Mouse (Mus musculus) c-Kit-positive CD71-positive TER-119-positive erythroid progenitor cells, embryonic 14.5 days (primary cell): ENCODE measurements around the gene Tle4.

ENCODE experiments used
- DNase-seq: peaks from one replicate; pipeline ENCODE4 v3.0.0-alpha.2; 2013; ENCODE audit warnings: low spot score

Gene Tle4

DNA sequence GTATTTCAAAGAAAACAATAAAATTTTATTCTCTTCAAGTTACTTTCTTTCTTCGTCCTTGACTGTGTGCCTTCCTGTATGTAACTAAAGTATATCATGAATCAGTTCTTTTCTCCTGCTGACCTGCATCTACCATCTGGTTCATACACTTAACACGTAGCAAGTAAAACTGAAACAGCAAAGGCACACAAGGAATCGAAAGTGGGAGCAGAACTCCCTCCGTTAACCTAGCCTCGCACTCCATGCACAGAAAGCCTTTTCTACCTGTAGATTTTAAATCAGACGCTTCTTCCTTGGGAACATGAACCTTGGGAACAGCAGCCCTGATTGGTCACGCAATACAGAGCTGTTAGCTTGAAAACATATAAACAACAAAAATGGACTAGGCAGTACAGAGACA lies 78.7 kb downstream of the Tle4 start:
- DNase-seq: no peak

DNA sequence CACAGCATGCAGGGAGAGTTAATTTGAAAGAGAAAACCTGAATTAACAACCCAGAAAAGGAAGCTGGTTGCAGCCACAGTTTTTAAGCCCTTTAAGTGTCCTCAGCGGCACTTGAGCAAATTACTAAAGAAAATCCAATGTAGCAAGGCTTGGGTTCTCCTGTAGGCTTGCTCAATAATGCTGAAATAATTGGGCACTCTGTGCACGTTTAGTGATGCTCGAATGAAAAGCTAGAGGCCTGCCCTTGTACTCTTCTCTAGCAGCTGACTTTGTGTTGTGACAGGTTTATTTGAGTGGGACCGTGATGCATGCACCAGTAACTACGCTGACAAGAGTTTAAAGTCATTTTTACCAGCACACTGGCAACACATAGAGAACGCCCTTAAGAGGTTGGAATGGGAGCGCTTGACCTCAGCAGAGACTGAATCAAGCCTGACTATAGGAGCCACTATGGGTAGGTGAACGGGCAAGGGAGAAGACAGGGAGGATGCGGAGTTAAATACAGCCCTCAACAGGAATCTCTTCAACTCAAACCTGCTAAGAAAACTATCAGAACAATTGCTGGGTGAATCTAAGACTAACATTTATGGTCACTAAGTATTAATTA lies 79.3 kb downstream of the Tle4 start:
- no peak for DNase-seq

GRCm38 (mm10) chr19:14516420-14516819 lies 81.4 kb downstream of the Tle4 start:
- DNase-seq: no peak

DNA sequence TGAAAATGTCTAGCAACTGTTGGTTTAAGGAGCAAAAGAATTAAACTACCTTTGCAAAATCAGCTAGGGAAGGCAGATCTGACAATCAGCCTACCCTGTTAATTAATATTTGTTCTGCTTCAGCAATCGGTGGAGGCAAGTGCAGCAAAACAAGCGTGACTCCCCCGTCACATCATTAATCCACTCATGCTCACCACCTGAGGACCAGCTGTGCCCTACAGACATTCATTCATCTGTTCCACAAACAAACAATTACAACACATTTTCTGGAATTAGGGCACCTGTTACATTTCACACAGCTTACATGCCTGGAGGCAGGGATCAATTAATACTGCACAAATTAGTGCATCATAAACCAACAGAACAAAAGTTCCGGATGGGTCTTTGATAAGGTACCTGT lies 89.0 kb downstream of the Tle4 start:
- DNase-seq: no peak

DNA sequence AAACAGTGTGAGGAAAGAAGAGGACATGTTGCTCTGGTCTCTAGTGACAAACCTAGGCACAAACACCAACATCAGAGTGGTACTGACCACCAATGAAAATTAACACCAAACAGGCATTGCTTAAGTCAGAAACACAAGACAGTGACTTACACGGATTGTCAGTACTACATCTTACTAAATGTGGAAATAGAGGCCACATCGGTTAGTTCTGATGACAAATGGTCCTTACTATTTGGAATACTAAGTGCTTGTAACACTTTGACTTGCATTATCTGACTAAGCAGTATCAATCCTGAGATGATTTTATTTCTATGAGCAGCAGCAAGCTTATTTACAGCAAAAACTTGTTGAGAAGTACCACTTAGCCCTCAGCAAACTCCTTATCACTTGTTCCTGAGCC lies 89.9 kb downstream of the Tle4 start:
- DNase-seq: no peak

- no peak for DNase-seq
These were observed 90.8 kb downstream of the Tle4 start for GRCm38 (mm10) chr19:14506875-14507670.

DNA sequence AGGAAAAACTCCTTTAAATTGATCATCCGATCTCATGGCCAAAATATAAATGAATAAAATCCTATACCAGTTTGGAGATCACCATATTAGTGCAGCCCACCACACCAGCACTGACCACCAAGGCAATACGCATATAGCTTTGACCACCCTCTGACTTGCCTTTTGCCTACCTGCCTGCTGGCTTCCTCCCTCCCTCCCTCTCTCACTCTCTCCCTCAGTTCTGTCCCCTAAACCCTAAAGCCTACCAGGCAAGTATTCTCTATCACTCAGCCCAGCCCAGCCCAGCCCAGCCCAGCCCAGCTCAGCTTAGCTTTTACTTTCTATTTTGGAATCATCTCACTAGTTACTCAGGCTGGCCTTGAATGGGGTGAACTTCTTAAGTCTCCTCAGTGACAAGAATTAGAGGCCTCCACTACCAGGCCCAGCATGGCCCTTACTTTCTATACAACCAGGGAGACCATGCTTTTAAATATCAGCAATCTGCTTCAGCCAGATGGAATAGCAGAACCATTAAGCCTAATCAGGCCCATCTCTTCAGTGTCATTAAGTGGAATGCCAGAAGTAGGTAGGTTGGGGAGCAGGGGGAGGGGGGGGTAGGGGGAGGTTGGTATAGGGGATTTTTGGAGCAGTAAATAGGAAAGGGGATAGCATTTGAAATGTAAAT lies 91.8 kb downstream of the Tle4 start:
- no peak for DNase-seq

DNA sequence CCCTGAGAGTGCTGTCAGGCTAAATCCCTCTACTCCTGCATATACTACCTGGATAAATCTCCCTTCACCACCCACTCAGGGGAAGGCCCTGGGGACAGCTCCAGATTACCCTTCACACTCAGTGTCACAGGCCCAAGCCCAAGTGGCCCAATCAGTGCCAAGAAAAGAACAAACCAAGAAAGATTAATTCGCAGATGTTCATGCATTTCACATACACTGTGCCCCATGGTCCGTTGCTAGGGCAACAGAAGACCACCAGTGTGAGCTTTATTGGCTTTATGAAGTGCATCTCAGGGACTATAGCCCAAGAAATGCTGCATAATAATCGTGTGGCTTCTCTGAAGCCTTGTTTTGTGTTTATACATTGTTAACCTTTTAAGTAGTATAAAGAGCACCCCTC lies 92.5 kb downstream of the Tle4 start:
- DNase-seq: no peak

- no peak for DNase-seq
These were observed 94.0 kb downstream of the Tle4 start for GRCm38 (mm10) chr19:14503862-14504261.

GRCm38 (mm10) chr19:14502234-14502633 lies 95.6 kb downstream of the Tle4 start:
- DNase-seq: no peak

DNA sequence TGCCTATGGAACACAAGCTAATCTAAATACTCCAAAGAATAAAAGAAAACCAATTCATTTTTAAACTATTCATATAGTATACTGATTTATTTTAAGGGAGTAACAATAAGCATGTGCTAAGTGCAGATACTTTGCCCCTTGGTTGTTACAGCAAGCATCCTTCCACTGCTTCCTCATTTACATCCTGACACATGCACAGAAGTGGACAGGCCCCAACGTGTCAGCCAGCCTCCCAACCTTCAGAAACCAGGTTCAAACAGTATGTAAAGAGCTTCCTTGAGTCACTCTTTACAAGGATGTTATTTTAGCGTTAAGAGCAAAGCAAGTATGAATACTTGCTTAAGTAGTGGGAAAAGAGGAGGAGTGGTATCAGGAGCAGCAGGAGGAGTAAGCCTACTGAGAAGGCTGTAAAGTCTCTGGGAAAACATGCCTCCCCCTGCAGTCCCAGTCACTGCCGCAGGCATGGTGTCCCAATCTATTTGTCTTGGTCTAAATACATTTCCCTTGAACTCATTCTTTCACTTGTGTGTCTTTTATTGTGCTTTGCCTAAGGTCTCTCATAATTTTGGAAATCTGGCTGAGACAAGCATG lies 97.9 kb downstream of the Tle4 start:
- DNase-seq: no peak

- no peak for DNase-seq
These were observed 104.8 kb downstream of the Tle4 start for GRCm38 (mm10) chr19:14493047-14493446.

DNA sequence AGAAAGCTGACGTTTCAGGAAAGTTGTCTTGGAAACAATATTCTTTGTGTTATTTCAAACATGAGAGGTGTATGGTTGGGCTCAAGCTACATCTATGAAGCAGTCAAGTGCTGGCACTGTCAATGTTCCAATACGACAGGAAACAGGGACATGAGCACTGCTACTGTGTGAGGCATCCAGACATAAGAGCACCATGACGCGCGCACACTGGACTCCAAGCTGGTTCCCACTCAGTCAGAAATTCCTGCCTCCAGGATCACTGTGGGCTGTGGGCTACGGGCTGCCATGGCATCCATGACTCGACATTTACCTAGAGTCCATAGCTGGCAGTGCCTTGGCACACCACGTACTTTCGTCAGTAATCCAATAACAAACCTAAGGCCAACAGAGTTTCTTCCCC lies 110.7 kb downstream of the Tle4 start:
- no peak for DNase-seq

DNA sequence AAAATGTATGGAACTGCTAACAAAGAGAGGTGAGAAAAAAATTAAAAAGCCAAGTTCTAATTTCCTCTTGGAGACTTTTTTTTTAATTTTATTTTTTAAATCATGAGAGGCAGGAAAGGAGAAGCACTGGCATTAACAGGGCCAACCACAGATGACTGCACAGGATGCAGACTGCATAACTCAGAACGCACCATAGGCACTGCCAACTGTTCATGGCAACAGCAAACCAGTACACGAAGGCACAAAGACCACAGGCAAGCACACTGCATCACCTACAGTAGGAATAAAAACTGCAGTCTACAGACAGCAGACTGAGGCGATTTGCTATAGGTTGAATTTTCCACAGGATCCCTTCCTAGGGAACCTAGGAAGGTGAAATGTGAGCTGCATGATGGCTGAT lies 112.7 kb downstream of the Tle4 start:
- no peak for DNase-seq

DNA sequence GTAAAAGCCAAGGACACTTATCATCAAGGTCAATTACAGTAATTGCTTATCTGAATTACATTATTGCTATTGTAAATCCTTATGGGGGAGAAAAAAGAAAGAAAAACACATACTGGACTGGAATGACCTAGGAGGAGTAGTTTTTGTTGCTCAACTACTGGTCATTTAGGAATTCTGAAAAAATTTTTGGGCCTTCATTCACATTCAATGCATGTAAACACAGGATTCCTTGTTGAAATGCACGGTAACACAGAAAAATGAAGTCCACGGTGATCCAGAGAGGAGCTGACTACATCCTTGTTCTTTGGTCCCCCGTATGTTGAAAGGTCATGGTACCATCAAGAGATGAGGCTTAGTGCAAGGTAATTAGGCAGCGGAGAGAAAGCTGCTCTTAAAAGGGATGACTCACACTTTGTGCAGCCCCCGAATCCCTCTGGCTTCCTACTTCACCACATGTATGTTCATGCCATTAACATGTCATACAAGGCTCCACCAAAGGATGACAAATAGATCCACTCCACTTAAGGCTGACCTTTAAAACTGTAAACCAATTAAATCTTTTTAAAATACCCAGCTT lies 115.2 kb downstream of the Tle4 start:
- DNase-seq: no peak

DNA sequence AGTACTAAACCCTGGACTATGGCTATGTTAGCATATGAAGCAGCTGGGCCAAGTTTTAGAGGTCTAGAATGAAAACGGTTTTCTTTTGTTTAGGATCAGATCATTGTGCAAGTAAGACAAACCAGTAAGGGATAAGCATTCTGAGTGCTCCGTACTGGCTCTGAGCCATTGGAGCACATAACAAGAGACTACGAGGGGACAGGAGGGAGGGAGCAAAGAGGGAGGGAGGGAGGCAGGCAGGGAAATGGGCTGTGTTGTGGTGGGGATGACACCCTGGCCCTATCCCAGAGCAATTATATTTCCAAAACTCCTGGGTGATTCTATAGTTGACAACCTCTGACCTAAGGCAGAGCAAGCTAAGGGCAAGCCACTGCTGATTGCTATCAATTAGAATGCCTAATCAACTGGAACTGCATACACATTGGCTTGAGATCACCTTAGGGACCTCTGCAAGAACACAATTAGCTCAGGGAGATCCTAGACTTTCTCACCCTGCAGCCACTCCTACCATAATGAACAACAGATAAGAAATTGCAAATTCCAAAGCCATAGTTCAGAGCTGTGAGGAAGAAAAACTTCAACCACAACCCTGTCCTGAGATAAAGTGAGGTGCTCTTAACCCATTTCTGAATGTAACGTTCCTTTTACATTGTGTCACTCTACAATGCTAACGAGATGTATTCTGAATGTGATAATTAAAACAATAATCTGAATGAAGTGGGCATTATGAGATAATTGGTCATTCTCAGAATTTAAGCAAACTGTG lies 115.9 kb downstream of the Tle4 start:
- no peak for DNase-seq

GRCm38 (mm10) chr19:14479711-14480110 lies 118.1 kb downstream of the Tle4 start:
- no peak for DNase-seq

GRCm38 (mm10) chr19:14469325-14469724 lies 128.5 kb downstream of the Tle4 start:
- DNase-seq: no peak

DNA sequence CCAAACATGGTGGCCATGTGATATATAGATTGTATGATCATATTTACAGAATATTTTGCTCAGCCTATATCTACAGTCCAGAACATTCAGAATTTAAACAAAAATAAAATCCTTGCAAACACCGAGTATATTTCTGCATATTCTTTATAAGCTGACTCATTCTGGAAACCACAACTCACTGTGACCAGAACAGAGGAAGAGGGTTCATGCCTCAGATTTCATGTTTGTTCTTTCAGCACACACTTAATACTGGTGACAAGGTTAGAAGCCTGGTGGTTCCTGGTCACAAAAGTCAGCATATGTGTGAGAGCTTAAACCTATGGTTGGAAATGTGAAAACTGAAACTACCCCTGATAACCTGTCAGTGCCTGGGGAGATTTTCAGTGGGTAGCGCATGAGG lies 129.1 kb downstream of the Tle4 start:
- no peak for DNase-seq

DNA sequence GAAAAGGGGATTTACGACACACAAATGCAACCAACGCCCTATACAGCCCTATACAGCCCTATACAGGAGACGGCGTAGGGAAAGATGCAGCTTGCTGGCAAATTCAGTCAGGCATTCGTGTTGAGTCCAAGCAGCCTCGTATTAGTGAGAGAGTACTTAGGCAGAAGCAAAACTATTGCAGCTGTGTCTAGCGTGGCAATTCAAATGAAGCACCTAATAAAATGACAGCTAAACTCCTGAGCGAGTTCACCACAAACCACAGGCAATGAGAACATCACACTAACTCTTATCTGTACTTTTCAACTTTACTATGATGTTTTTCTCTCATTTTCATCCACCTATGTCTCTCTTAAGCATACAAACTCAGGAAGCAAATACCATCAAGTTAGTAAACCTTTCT lies 131.8 kb downstream of the Tle4 start:
- DNase-seq: no peak

DNA sequence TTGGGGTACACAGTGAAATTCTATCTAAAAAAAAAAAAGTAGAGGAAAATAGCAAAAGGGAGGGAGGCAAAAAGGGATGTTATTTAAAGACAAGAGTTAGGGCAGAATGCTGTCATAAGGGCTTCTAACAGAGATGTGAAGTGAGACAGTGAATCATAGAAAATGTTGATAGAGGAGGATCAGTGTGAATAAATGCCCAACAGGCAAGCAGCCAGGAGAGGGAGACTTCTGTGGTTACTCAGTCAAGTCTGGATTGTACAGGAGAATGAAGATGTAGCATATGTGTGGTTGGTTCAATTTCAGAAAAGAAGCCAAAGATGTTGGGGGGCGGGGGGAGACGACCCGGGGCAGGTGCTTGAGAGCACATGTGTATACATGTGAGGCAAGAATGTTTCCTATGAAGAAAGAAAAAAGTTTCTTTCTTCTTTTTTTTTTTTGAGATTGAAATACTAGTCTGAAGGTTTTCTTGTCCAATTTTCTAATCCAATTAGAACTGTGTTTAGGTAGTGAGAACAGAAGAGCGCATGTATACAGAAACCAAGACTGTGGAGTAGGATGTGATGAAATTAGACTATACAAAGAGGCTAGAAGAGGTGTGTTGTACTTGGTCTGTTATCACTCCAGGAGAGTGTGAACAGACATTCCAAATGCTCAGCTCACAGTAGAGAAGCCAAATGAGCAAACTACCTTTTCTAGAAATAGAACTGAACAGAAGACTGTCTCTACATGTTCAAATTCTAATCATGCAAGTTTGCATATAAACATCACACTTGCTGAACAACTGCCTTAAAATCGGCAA lies 134.4 kb downstream of the Tle4 start:
- DNase-seq: no peak
